Mouse (Mus musculus): ENCODE data around the gene Serf1. TPM values are rescaled to one million over a fixed set of nuclear protein-coding genes. Genes with fewer than 3 reads are reported as not detected.
"Not testable (repeated sequence)": the region's sequence is repeated elsewhere in the genome, so short reads cannot be mapped to it uniquely, and the experiment has no call there.

Serf1 gene
- polyA plus RNA-seq, 1 experiment from 2014 or later: 478 TPM

- no peak overlapping the region for H3K9ac ChIP-seq
- no peak overlapping the region for H3K27ac ChIP-seq
- 87% methylated on average over 8 of the region's 8 CpGs for WGBS
- H3K36me3 ChIP-seq: peaks cover 22% of the 10 kb centered on the region
- H3K4me1 ChIP-seq (replicated peaks): no peaks in the 10 kb centered on the region
- no peak for ATAC-seq (ENCODE audit: low FRiP score)
- no peaks in the 10 kb centered on the region for H3K27me3 ChIP-seq
- no peak overlapping the region for H3K4me2 ChIP-seq
- H3K4me3 ChIP-seq: no peak overlapping the region
- H3K9me3 ChIP-seq: no peaks in the 10 kb centered on the region
Measured at GRCm38 (mm10) chr13:100141646-100142314, 34.0 kb downstream of the Serf1 start.

GRCm38 (mm10) chr13:100152659-100153058 is 44.8 kb downstream of the Serf1 start:
- H3K9ac ChIP-seq: no peak overlapping the region
- no peak overlapping the region for H3K4me3 ChIP-seq
- no peak overlapping the region for H3K4me2 ChIP-seq
- no peaks in the 10 kb centered on the region for H3K27me3 ChIP-seq
- no peaks in the 10 kb centered on the region for H3K9me3 ChIP-seq
- H3K36me3 ChIP-seq: no peaks in the 10 kb centered on the region
- WGBS: 74% methylated on average over 1 of the region's 1 CpGs
- no peaks in the 10 kb centered on the region for H3K4me1 ChIP-seq (replicated peaks)
- no peak overlapping the region for H3K27ac ChIP-seq
- no peak for ATAC-seq (ENCODE audit: low FRiP score)

- H3K4me1 ChIP-seq (replicated peaks): no peaks in the 10 kb centered on the region
- H3K4me2 ChIP-seq: no peak overlapping the region
- H3K9me3 ChIP-seq: no peaks in the 10 kb centered on the region
- no peaks in the 10 kb centered on the region for H3K27me3 ChIP-seq
- H3K36me3 ChIP-seq: no peaks in the 10 kb centered on the region
- no peak for ATAC-seq (ENCODE audit: low FRiP score)
- H3K9ac ChIP-seq: no peak overlapping the region
- H3K27ac ChIP-seq: no peak overlapping the region
- 93% methylated on average over 3 of the region's 3 CpGs for whole genome bisulfite sequencing
- H3K4me3 ChIP-seq: no peak overlapping the region
Measured at GRCm38 (mm10) chr13:100156624-100157023, 48.8 kb downstream of the Serf1 start.

GRCm38 (mm10) chr13:100161171-100161870 is 53.5 kb downstream of the Serf1 start:
- not testable (repeated sequence) for ATAC-seq (ENCODE audit: low FRiP score); H3K4me3 ChIP-seq; H3K27ac ChIP-seq; H3K27me3 ChIP-seq; H3K4me2 ChIP-seq; H3K9me3 ChIP-seq; H3K4me1 ChIP-seq (replicated peaks); H3K36me3 ChIP-seq; H3K9ac ChIP-seq
- WGBS: 91% methylated on average over 11 of the region's 11 CpGs

- H3K4me2 ChIP-seq: not testable (repeated sequence)
Measured at GRCm38 (mm10) chr13:100162467-100162866, 54.7 kb downstream of the Serf1 start.

More at GRCm38 (mm10) chr13:100162467-100162866, 54.7 kb downstream of the Serf1 start:
- not testable (repeated sequence) for H3K27me3 ChIP-seq; H3K27ac ChIP-seq; H3K9ac ChIP-seq; H3K36me3 ChIP-seq; H3K4me3 ChIP-seq; H3K4me1 ChIP-seq (replicated peaks); H3K9me3 ChIP-seq; ATAC-seq (ENCODE audit: low FRiP score)

Other genes with a start within 250 kb of the Serf1 start
- gene Cartpt, start 206.9 kb upstream of the Serf1 start, polyA plus RNA-seq (2015; fragmentation: Nextera tagmentation; extraction: Ambion mirVana): 18.8 and 24.4 TPM in 2 replicates
- gene Mccc2, start 92.4 kb upstream of the Serf1 start, polyA plus RNA-seq (2015; fragmentation: Nextera tagmentation; extraction: Ambion mirVana): 32.5 and 34.2 TPM in 2 replicates
- 22.5 and 27.0 TPM in 2 replicates for gene Bdp1, start 3.9 kb upstream of the Serf1 start, polyA plus RNA-seq (2015; fragmentation: Nextera tagmentation; extraction: Ambion mirVana)
- gene Smn1, start 16.8 kb downstream of the Serf1 start, polyA plus RNA-seq (2015; fragmentation: Nextera tagmentation; extraction: Ambion mirVana): 47.1 and 51.6 TPM in 2 replicates
- gene Naip2, start 94.1 kb downstream of the Serf1 start, polyA plus RNA-seq (2015; fragmentation: Nextera tagmentation; extraction: Ambion mirVana): 0.22 and 0.26 TPM in 2 replicates
- gene Naip5, start 138.3 kb downstream of the Serf1 start, polyA plus RNA-seq (2015; fragmentation: Nextera tagmentation; extraction: Ambion mirVana): 0.16 and 0.17 TPM in 2 replicates
- 0.12 and 0.13 TPM in 2 replicates for gene Naip6, start 209.7 kb downstream of the Serf1 start, polyA plus RNA-seq (2015; fragmentation: Nextera tagmentation; extraction: Ambion mirVana)

Data from hindbrain, embryonic 13.5 days (tissue).